Mouse (Mus musculus): ENCODE results near the gene Nxpe2.
"Not testable (repeated sequence)": the region's sequence is repeated elsewhere in the genome, so short reads cannot be mapped to it uniquely, and the experiment has no call there.

Nxpe2 gene

GRCm38 (mm10) chr9:48353148-48353698, at the start of gene Nxpe2:
TSS of gene Nxpe2 (minus strand) at chr9:48353454.
- DNase-seq (ENCODE audit: low spot score) = no peak

- DNase-seq (ENCODE audit: low spot score) = no peak
These were observed 36.7 kb upstream of the Nxpe2 start for GRCm38 (mm10) chr9:48389983-48390382.

- no peak for DNase-seq (ENCODE audit: low spot score)
These were observed 35.2 kb upstream of the Nxpe2 start for GRCm38 (mm10) chr9:48388451-48388850.

GRCm38 (mm10) chr9:48374357-48374756, 21.1 kb upstream of the Nxpe2 start:
- no peak for DNase-seq (ENCODE audit: low spot score)

- DNase-seq (ENCODE audit: low spot score) = no peak
These were observed 20.1 kb upstream of the Nxpe2 start for GRCm38 (mm10) chr9:48373232-48373878.

- no peak for DNase-seq (ENCODE audit: low spot score)
These were observed 9.5 kb upstream of the Nxpe2 start for GRCm38 (mm10) chr9:48362743-48363142.

GRCm38 (mm10) chr9:48361815-48362631, 8.8 kb upstream of the Nxpe2 start:
- no peak for DNase-seq (ENCODE audit: low spot score)

GRCm38 (mm10) chr9:48360826-48361225, 7.6 kb upstream of the Nxpe2 start:
- no peak for DNase-seq (ENCODE audit: low spot score)

- no peak for DNase-seq (ENCODE audit: low spot score)
These were observed 3.8 kb upstream of the Nxpe2 start for GRCm38 (mm10) chr9:48357097-48357496.

- DNase-seq (ENCODE audit: low spot score) = peak; percentile 69
These were observed 1.5 kb upstream of the Nxpe2 start for GRCm38 (mm10) chr9:48354793-48355192.

- DNase-seq (ENCODE audit: low spot score) = no peak
These were observed 868 bp upstream of the Nxpe2 start for GRCm38 (mm10) chr9:48354122-48354521.

- DNase-seq (ENCODE audit: low spot score) = no peak
These were observed 7.4 kb downstream of the Nxpe2 start for GRCm38 (mm10) chr9:48345866-48346265.

GRCm38 (mm10) chr9:48345456-48345855, 7.8 kb downstream of the Nxpe2 start:
- DNase-seq (ENCODE audit: low spot score) = no peak

- DNase-seq (ENCODE audit: low spot score) = no peak
These were observed 12.4 kb downstream of the Nxpe2 start for GRCm38 (mm10) chr9:48340708-48341380.

GRCm38 (mm10) chr9:48339563-48339962, 13.7 kb downstream of the Nxpe2 start:
- DNase-seq (ENCODE audit: low spot score) = no peak

GRCm38 (mm10) chr9:48338783-48339455, 14.3 kb downstream of the Nxpe2 start:
- DNase-seq (ENCODE audit: low spot score) = no peak

- DNase-seq (ENCODE audit: low spot score) = no peak
These were observed 23.7 kb downstream of the Nxpe2 start for GRCm38 (mm10) chr9:48329597-48329996.

GRCm38 (mm10) chr9:48326338-48326737, 26.9 kb downstream of the Nxpe2 start:
- DNase-seq (ENCODE audit: low spot score) = no peak

- no peak for DNase-seq (ENCODE audit: low spot score)
These were observed 37.4 kb downstream of the Nxpe2 start for GRCm38 (mm10) chr9:48315825-48316224.

GRCm38 (mm10) chr9:48314194-48314593, 39.1 kb downstream of the Nxpe2 start:
- DNase-seq (ENCODE audit: low spot score) = no peak

GRCm38 (mm10) chr9:48311241-48311640, 42.0 kb downstream of the Nxpe2 start:
- no peak for DNase-seq (ENCODE audit: low spot score)

- not testable (repeated sequence) for DNase-seq (ENCODE audit: low spot score)
These were observed 49.7 kb downstream of the Nxpe2 start for GRCm38 (mm10) chr9:48303564-48303963.

All from ovary, postnatal 36 days (tissue).